Mouse (Mus musculus) thymus, adult 2 months (tissue): ENCODE data around the gene Lhfpl2. TPM values are rescaled to one million over a fixed set of nuclear protein-coding genes. Genes with fewer than 3 reads are reported as not detected.

Experiments used
- DNase-seq: peaks from one replicate; pipeline ENCODE4 v3.0.0; 2021
- H3K27ac ChIP-seq: fragments of 200-500 bp; 2 replicates; pipeline ENCODE4 v1.5.1; 2012; ENCODE audit warnings: low read length, control low read depth; ENCODE audit not compliant: control insufficient read depth, insufficient read depth
- H3K27me3 ChIP-seq: fragments of 200-500 bp; 2 replicates; pipeline ENCODE4 v1.6.1; 2012; ENCODE audit warnings: mild to moderate bottlenecking, low read length, moderate library complexity, mixed read lengths; ENCODE audit not compliant: control insufficient read depth, insufficient read depth
- H3K36me3 ChIP-seq: fragments of 200-500 bp; 2 replicates; pipeline ENCODE4 v1.6.1; 2012; ENCODE audit warnings: mild to moderate bottlenecking, low read length, moderate library complexity; ENCODE audit not compliant: control insufficient read depth, insufficient read depth
- H3K4me1 ChIP-seq: fragments of 200-500 bp; replicated peaks from 2 replicates; pipeline ENCODE4 v1.6.1; 2012; ENCODE audit warnings: low read length; ENCODE audit not compliant: control insufficient read depth, insufficient read depth
- H3K4me3 ChIP-seq: fragments of 200-500 bp; 2 replicates; pipeline ENCODE4 v1.5.1; 2012; ENCODE audit warnings: mild to moderate bottlenecking, low read length, control low read depth, moderate library complexity; ENCODE audit not compliant: control insufficient read depth, insufficient read depth
- CTCF ChIP-seq: fragments of 200-500 bp; IDR thresholded peaks from 2 replicates; pipeline ENCODE4 v1.5.1; 2012; ENCODE audit warnings: mild to moderate bottlenecking, control low read depth, low read length, moderate library complexity, borderline replicate concordance; ENCODE audit not compliant: control insufficient read depth, poor library complexity, insufficient read depth; ENCODE audit errors: extremely low read depth
- POLR2A ChIP-seq: fragments of 200-500 bp; IDR thresholded peaks from 2 replicates; pipeline ENCODE4 v1.6.1; 2012; ENCODE audit warnings: mild to moderate bottlenecking, low read length, control low read depth, moderate library complexity; ENCODE audit not compliant: control insufficient read depth, poor library complexity, insufficient read depth; ENCODE audit errors: extremely low read depth
- WGBS: fragments of 180-500 bp; shearing (Covaris S2); methylation state at CpG from one replicate; pipeline ENCODE4 v1.1.7; 2018; 5-methylcytosine and 5-hydroxymethylcytosine counted together
- polyA plus RNA-seq: library from polyadenylated mRNA; depleted of rRNA; stranded (reverse); fragments of >200 nt; gene quantifications from 2 replicates; pipeline ENCODE4 v1.2.3, GENCODE M21; 2012

The Lhfpl2 gene
- polyA plus RNA-seq, 1 experiment = 6.6 TPM

DNA sequence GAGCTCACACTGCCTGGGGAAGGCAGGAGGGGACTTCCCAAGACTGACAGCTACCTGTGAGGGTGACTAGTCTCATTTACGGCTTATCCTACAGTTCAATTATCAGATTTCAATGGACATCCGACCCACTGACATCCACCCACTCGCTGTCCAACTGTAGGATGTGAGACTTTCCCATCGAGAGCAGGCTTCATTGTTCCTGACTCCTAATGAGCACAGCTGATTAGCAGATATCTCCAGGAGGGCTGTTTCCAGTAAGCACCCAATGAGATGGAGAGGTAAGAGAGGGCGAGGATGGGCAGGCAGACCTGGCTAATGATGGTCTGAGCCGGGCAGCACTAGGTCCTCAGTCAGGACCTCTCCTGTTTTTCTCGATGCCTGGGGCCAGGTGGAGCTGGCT, 77.0 kb downstream of the Lhfpl2 start:
- 91% methylated on average over 7 of the region's 7 CpGs for WGBS
- peaks cover 4% of the 10 kb centered on the region for H3K4me1 ChIP-seq
- no peaks in the 10 kb centered on the region for H3K27me3 ChIP-seq
- DNase-seq = no peak
- H3K27ac ChIP-seq = no peak overlapping the region
- no peaks in the 10 kb centered on the region for H3K36me3 ChIP-seq
- no peak overlapping the region for H3K4me3 ChIP-seq
- no peak for TF ChIP-seq POLR2A
- TF ChIP-seq CTCF = no peak

DNA sequence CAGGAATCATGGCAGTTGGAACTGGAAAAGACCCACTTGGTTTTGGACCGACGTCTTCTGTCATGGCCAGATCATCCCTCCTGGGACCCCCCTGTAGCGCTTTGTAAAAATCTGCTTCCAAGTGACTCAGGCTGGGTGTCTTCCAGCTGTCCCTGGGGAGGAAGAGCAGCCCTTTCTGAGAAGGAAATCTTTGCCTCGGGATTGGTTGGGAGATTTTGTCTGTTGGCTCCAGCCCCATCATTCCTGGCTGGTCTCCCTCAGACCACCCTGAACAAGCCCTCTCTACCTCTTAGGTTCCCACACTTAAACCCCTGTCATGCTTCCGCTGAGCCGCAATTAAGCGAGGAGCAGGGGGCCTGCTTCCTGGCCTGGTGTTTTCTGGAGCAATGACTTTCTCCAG, 77.6 kb downstream of the Lhfpl2 start:
- H3K27ac ChIP-seq = no peak overlapping the region
- WGBS = 91% methylated on average over 7 of the region's 7 CpGs
- no peaks in the 10 kb centered on the region for H3K36me3 ChIP-seq
- H3K4me3 ChIP-seq = no peak overlapping the region
- no peaks in the 10 kb centered on the region for H3K27me3 ChIP-seq
- TF ChIP-seq POLR2A (no peak), CTCF (no peak)
- DNase-seq = no peak
- H3K4me1 ChIP-seq = peaks cover 4% of the 10 kb centered on the region

DNA sequence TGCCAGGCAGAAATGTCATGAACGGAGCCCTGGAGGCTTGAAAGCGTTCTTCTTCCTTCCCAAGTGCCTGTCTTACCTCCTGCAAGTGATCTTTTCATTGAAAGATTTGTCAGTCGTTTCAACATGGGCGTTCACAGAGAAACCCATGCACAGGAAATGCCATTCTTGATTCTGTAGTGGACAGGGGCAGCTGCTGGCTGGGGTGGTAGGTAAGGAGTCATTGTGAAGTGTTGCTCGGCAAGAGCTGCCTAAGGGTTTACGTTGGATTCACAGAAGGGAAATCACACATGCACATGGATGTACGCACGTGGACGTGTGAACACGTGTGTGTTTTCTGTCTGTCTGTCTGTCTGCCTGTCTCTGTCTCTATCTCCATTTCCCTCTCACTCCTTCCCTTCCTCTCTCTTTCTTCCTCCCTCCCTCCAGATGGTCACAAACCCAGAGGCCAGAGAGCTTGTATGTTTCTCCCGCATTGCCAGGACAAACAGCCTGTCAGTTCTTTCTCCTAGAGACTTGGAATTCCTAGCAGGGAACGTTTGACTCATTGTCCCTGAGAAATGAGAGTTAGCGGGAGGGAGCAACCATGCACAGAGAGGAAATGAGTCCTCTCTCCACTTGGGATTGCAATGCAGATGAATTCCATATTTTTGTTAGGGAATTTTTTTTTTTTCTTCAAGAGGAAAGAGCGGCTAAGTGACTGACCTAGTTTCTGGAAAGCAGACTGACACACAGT, 82.3 kb downstream of the Lhfpl2 start:
- H3K4me3 ChIP-seq = no peak overlapping the region
- no peaks in the 10 kb centered on the region for H3K4me1 ChIP-seq
- no peaks in the 10 kb centered on the region for H3K36me3 ChIP-seq
- TF ChIP-seq POLR2A (no peak), CTCF (no peak)
- WGBS = 86% methylated on average over 14 of the region's 14 CpGs
- DNase-seq = no peak
- H3K27ac ChIP-seq = no peak overlapping the region
- H3K27me3 ChIP-seq = no peaks in the 10 kb centered on the region

DNA sequence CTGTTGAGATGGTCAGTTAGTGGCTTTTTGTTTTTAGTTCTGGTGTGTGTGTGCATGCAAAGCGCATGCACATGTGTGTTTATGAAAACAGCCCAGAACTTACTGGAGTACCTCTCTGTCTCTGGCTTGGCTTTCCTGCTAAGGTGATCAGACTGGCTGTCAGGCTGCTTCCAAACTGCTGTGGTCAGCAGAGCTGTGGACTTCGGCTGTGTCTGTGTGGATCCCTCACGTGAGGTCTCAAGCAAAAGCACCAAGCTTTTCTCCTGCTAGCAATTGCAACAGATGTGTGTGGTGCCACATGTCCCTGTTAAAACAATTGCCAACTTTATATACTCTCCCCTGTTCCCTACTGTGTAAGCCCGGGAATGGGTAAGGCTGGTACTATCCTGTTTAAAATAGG, 82.8 kb downstream of the Lhfpl2 start:
- DNase-seq = no peak
- H3K27me3 ChIP-seq = no peaks in the 10 kb centered on the region
- 96% methylated on average over 4 of the region's 4 CpGs for WGBS
- TF ChIP-seq POLR2A (no peak), CTCF (no peak)
- no peaks in the 10 kb centered on the region for H3K36me3 ChIP-seq
- no peaks in the 10 kb centered on the region for H3K4me1 ChIP-seq
- H3K27ac ChIP-seq = no peak overlapping the region
- no peak overlapping the region for H3K4me3 ChIP-seq

DNA sequence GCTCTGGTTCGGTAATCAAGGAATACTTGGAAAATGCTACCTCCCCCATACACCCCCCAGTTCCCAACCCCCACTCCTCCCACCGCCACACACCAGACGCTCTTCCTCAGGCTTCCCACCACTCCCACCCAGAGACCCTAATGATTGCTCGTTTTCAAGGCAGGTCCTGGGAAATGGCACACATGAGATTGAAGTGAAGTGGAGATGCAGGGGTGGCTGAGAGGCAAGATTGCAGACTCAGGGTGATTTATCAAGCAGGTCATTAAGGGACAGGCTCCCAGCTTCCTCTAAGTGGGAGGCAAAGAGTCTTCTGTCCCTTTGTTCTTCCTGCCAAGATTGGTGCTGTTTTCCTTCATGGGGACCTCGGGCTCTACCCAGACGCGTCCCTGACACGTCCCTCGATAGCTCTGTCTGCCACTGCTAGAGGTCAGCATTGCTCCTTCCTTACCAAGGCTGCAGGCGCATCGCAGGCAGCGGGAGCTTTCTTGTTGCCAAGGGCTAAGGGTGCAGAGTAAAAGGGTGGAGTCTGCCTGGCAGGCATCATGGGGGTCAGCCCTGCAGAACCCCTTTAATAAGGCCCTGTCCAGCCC, 85.6 kb downstream of the Lhfpl2 start:
- TF ChIP-seq POLR2A (no peak), CTCF (no peak)
- H3K27me3 ChIP-seq = no peaks in the 10 kb centered on the region
- no peaks in the 10 kb centered on the region for H3K36me3 ChIP-seq
- WGBS = 67% methylated on average over 12 of the region's 12 CpGs
- no peaks in the 10 kb centered on the region for H3K4me1 ChIP-seq
- no peak for DNase-seq
- H3K27ac ChIP-seq = no peak overlapping the region
- no peak overlapping the region for H3K4me3 ChIP-seq

DNA sequence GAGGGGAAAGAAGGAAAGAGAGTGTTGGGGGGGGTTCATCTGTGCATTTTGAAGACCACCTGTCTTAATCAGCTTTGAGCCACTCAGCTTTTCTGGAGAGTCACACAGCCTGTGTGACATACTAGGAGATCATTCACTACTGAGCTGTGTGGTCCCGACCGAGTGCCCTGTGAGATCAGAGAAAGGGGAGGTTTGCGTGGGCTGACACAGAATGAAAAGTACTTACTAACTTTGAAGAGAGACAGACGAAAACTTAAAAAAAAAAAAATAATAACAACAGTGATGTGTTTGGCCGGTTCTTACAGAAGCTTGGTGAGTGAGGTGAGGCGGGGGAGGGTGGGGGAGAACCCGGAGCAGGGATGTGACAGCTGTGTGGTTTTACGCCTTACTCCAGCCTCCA, 86.9 kb downstream of the Lhfpl2 start:
- TF ChIP-seq POLR2A = no peak
- no peak for TF ChIP-seq CTCF
- no peaks in the 10 kb centered on the region for H3K27me3 ChIP-seq
- H3K4me1 ChIP-seq = no peaks in the 10 kb centered on the region
- H3K27ac ChIP-seq = no peak overlapping the region
- no peaks in the 10 kb centered on the region for H3K36me3 ChIP-seq
- 86% methylated on average over 8 of the region's 8 CpGs for WGBS
- DNase-seq = no peak
- no peak overlapping the region for H3K4me3 ChIP-seq
